Mouse (Mus musculus) spleen, adult 2 months (tissue): ENCODE data around the gene Slc16a11.

Source experiments
- CTCF ChIP-seq: fragments of 200-500 bp; IDR thresholded peaks from 2 replicates; pipeline ENCODE4 v1.5.1; 2011; ENCODE audit warnings: mild to moderate bottlenecking, inconsistent platforms; ENCODE audit not compliant: insufficient read depth, insufficient read length, insufficient replicate concordance; ENCODE audit errors: extremely low read depth
- POLR2A ChIP-seq: fragments of 200-500 bp; IDR thresholded peaks from 2 replicates; pipeline ENCODE4 v1.6.1; 2011; ENCODE audit warnings: low read depth, low read length, inconsistent platforms

DNA sequence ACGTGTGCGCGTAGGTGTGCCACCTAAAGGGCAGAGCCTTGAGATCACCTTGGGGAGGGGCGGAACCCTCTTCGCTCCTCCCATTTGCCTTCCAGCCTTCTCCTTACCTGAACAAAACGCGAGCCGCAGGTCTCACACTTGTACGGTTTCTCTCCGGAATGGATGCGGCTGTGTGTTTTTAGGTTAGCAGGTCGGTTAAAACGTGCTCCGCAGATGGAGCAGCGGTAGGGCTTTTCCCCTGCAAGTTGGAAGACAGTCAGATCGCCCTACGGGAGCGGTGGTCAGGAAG is 14.0 kb downstream of the Slc16a11 start:
- TF ChIP-seq POLR2A (no peak), CTCF (no peak)
